Mouse (Mus musculus): ENCODE results near the gene Dennd2a. TPM values are rescaled to one million over a fixed set of nuclear protein-coding genes. Genes with fewer than 3 reads are reported as not detected.

Gene Dennd2a
- total RNA-seq (2021) = 10 to 100 TPM; 25.9 to 27.0 TPM

- DNase-seq = peak; percentile 97
- intact Hi-C loops (cut with DNase I) = loop anchor here (10.0 kb wide), 1 partner anchor 53 kb away; no protein-coding TSS in a partner anchor
Measured at GRCm38 (mm10) chr6:39557723-39558261, at the start of gene Dennd2a. Gene Dennd2a, minus strand, starts transcription at chr6:39557867.

DNA sequence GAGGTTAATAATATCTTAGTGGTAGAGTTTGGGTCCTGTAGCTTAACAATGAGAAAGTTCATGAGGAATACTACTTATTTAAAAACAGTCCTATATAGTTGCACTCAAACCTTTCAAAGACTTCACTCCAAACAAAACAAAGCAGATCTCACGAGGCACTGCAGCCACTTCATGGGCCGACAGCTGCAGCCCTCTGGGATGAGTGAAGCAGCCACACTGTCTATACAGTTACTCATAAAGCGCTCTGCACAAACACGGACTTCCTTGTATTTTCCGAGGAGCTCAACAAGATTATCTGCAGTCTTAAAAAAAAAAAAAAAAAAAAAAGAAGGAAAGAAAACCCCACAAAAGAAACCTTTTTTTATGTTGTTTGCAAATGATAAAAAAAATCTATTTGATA, 49.7 kb upstream of the Dennd2a start:
- intact Hi-C loops (cut with DNase I) = no loop called here
- DNase-seq = no peak

DNA sequence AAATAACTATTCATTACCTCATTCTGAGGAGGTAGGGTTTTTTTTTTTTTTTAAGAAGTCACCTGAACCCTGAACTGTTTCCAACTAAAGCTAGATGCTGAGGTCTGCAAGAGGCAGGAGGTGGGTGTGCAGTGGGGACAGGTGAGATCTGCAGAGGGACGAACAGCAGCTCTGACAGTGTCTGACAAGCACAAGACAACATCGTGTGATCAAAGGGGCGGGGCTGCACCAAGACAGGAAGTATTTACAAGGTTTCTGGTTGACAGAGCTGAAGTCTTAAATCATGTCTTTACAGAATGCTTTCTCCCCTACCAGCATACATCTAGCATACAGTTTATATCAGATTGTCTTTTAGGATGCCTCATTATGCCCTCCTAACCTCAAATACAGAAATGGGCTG, 49.2 kb upstream of the Dennd2a start:
- intact Hi-C loops (cut with DNase I) = no loop called here
- DNase-seq = no peak

DNA sequence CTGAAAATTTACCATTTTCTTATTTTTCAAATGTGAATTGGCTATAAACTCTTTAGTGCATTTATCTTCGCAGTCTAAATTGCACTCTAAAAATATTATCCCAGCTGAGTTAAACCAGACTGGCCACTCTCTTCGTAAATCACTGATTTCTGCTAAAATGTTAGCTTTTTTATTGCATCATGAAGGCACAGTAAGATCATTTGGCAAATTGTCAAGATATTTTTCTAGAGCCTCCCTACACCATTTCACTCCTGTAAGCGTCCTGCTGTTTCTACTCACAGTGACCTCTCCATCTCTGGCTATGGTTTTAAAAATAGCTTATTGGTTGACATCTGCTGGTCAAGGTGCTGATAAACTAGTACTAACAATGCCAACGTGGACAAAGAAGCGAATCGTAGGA, 48.4 kb upstream of the Dennd2a start:
- intact Hi-C loops (cut with DNase I) = no loop called here
- no peak for DNase-seq

DNA sequence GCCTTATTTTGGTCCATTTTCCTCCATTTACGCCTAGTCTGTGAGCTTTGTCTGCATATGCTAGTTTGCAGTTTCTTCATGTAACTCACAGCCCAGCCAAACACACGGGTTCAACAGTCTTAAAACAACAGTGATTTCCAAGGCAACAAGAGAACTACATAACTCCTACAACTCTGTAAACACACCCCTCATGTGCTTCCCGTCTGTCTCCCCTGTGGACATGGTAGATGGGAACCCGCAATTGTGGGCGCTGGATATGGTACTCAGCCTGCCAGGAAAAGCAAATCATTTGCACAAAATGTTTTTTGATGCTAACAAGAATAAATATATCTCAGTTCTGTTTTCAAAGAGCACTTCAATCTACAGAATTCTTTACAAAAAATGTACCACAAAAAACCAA, 46.9 kb upstream of the Dennd2a start:
- no peak for DNase-seq
- intact Hi-C loops (cut with DNase I) = no loop called here

GRCm38 (mm10) chr6:39601828-39602227, 44.2 kb upstream of the Dennd2a start:
- DNase-seq = no peak
- intact Hi-C loops (cut with DNase I) = no loop called here

DNA sequence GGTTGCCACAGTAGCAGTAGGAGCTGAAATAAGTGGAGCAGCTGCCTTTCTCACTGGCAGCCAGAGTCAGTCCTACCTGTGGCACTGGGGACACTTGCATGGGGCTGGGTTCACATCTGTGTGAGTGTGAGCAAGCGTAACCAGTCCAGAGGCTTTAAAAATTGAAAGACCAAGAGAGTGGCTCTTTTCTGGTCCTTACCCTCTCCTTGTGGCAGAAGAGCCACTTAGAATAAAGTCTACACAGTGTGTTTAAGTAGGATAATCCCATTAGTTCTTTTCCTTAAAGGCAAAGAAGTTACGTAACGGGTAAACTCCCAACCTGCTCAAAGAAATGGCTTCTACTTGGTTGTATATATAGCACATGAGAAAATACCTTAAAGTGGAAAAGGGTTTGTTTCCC, 43.2 kb upstream of the Dennd2a start:
- DNase-seq = no peak
- intact Hi-C loops (cut with DNase I) = no loop called here

DNA sequence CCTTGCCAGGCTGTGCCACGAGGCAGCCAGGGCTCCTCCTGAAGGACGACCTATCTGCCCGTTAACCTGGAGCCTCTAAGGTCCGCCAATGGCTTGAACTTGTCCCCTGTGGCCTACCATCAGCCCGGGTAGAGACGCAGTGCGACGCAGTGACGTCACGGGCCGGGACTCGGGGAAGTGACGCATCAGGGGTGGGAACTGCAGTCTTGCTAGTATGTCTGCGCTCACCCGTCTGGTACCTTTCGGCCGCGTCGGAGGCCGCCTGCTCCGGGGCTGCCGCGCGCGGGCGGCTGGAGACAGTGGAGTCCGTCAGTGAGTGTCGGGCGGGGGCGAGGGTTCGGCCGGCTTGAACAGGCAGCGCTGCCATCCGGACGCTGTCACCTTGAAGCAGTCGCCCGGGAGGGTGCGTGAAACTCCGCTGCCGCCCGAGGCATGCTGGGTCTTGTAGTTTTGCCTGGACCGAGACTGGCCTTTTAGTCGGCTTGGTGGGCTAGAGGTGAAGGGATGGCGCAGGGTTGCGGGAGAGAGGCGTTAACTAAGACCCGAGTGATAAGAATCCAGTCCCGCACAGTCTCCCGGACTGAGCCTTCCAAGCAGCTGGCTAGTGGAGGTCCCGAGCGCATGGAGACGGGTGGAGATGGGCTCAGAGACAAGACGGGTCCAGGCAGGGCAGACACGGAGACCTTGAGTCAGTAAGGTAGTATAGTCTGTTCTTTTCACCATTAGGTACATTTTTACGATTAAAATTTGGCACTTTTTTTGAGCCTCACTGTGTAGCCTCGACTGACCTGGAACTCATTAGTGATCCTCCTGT, 34.9 kb upstream of the Dennd2a start, which contains the start of gene Ndufb2:
Gene Ndufb2 (plus strand): TSS at position 174 of the 814 bp plus-strand sequence.
- peak; percentile 95 for DNase-seq
- intact Hi-C loops (cut with DNase I) = loop anchor here (10.0 kb wide), 1 partner anchor 802 kb away; no protein-coding TSS in a partner anchor

GRCm38 (mm10) chr6:39591481-39591880, 33.8 kb upstream of the Dennd2a start:
- no peak for DNase-seq
- intact Hi-C loops (cut with DNase I) = loop anchor here (10.0 kb wide), 1 partner anchor 803 kb away; no protein-coding TSS in a partner anchor

- no peak for DNase-seq
- intact Hi-C loops (cut with DNase I) = no loop called here
Measured at GRCm38 (mm10) chr6:39585517-39585916, 27.9 kb upstream of the Dennd2a start, which contains the start of gene Gm42420. Gene Gm42420, plus strand, starts transcription at chr6:39585753.

DNA sequence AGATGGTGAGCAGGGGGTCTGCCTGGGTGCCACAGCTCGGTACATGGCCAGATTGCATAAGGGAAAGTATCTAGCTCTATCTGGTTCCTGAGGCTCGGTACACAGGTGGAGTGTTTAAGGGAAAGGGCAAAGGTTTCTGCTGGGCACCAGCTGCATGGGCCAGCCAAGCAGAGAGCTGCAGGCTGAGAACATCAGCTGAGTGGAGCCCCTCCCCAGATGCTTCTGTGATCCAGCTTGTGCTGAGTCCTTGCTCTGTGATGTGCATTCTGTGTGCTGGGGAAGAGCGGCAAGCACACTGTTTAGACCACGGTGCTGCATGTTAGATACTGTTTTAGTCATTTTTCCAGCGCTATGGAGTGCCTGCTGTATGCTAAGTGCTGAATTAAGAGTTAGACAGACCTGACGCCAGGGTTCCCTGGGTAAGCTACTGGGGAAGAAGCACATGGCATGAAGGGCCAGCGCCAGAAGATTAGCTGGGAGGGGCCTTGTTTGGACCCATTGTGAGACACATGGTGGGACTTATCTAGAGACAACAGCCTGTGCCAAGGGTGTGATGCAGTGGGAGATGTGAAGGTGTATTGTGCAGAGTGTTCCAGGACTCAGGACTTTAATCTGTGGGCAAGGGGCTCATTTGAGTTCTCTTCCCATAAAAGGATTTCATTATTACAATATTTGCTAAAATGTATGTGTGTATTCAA, 23.6 kb upstream of the Dennd2a start:
- DNase-seq = no peak
- intact Hi-C loops (cut with DNase I) = no loop called here

- no peak for DNase-seq
Measured at GRCm38 (mm10) chr6:39580558-39580957, 22.9 kb upstream of the Dennd2a start.

DNA sequence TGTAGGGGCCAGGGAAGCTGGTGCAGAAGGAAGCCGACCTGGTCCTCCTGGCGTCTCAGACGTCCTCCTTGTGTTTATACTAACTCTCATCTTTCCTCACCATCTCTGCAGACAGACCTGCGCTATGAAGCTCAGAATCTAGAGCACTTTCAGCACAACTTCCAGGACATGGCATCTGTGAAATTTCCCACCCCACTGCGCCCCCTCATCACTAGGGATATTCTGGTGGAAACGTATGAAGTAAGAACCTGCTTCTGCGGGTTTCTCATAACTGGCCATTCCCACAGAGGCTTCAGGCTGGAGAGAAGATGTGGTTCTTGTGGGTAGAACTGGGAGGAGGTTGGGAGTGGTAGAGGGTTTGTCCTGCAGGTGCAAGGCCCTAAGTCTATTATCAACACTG, 21.9 kb upstream of the Dennd2a start:
- intact Hi-C loops (cut with DNase I) = no loop called here
- no peak for DNase-seq

More at GRCm38 (mm10) chr6:39580558-39580957, 22.9 kb upstream of the Dennd2a start:
- intact Hi-C loops (cut with DNase I) = no loop called here

GRCm38 (mm10) chr6:39574951-39575350, 17.3 kb upstream of the Dennd2a start:
- intact Hi-C loops (cut with DNase I) = no loop called here
- no peak for DNase-seq

DNA sequence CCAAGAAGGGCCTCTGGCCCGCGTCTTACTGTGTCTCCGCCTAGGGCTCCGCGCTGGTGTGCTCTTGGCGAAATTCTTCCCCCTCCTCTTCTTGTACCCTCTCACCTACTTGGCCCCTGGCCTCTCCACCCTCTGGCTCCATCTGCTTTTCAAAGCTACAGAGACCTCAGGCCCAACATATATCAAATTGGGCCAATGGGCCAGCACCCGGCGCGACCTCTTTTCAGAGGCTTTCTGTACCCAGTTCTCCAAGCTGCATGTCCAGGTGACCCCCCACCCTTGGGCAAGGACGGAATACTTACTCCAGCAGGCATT, 16.8 kb upstream of the Dennd2a start:
- intact Hi-C loops (cut with DNase I) = no loop called here
- DNase-seq = no peak

- intact Hi-C loops (cut with DNase I) = no loop called here
- peak; percentile 81 for DNase-seq
Measured at GRCm38 (mm10) chr6:39573791-39574554, 16.3 kb upstream of the Dennd2a start, which contains the start of gene Adck2. Gene Adck2, plus strand, starts transcription at chr6:39573873.

DNA sequence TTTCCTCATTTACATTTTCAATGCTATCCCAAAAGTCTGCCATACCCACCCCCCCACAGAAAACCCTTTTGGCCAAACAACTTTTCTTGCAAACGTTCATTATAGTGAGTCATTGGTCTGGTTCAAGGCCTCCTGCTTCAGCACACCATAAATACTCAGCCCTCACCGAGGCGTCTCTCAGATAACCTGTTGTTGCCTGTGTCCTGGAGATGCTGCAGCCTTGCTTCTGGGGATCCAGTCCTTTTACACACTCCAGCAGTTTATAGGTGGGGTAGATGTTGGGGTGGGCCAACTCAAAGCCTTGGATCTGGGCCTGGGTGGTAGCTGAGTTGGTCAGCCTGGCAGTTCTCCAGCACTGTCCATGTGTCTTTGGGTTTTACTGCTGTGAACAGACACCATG, 12.8 kb upstream of the Dennd2a start:
- intact Hi-C loops (cut with DNase I) = no loop called here
- DNase-seq = no peak

GRCm38 (mm10) chr6:39567528-39567927, 9.9 kb upstream of the Dennd2a start:
- DNase-seq = no peak
- intact Hi-C loops (cut with DNase I) = no loop called here

- peak; percentile 80 for DNase-seq
- intact Hi-C loops (cut with DNase I) = loop anchor here (2.0 kb wide), 1 partner anchor 100 kb away; no protein-coding TSS in a partner anchor
Measured at GRCm38 (mm10) chr6:39562166-39563015, 4.7 kb upstream of the Dennd2a start.
